Mouse (Mus musculus): Measurements from ENCODE around the gene Pbx4.

The Pbx4 gene

GRCm38 (mm10) chr8:69901484-69902162 lies 69.3 kb downstream of the Pbx4 start:
- DNase-seq, result peak; percentile 96 to 98

GRCm38 (mm10) chr8:69902163-69903062 lies 70.1 kb downstream of the Pbx4 start, which contains the start of the genes Tssk6, Ndufa13 and Yjefn3:
TSS of gene Tssk6 (plus strand) at chr8:69902184.
TSS of gene Ndufa13 (minus strand) at chr8:69902558.
TSS of gene Yjefn3 (minus strand) at chr8:69902712.
- peak in 1 of 2 experiments; percentile 44 for DNase-seq

- peak; percentile 99 for DNase-seq
Observed at GRCm38 (mm10) chr8:69903063-69903542, 70.8 kb downstream of the Pbx4 start.

- DNase-seq, result peak in 1 of 2 experiments; percentile 3
Observed at GRCm38 (mm10) chr8:69904096-69904495, 71.8 kb downstream of the Pbx4 start.

GRCm38 (mm10) chr8:69906260-69906659 lies 74.0 kb downstream of the Pbx4 start:
- DNase-seq, result no peak

GRCm38 (mm10) chr8:69907106-69907505 lies 74.8 kb downstream of the Pbx4 start:
- no peak for DNase-seq

GRCm38 (mm10) chr8:69911917-69912316 lies 79.6 kb downstream of the Pbx4 start:
- no peak for DNase-seq

GRCm38 (mm10) chr8:69912478-69913074 lies 80.3 kb downstream of the Pbx4 start:
- no peak for DNase-seq

GRCm38 (mm10) chr8:69914526-69914925 lies 82.2 kb downstream of the Pbx4 start:
- no peak for DNase-seq

- no peak for DNase-seq
Observed at GRCm38 (mm10) chr8:69915748-69916147, 83.5 kb downstream of the Pbx4 start.

- DNase-seq, result no peak
Observed at GRCm38 (mm10) chr8:69918506-69918905, 86.2 kb downstream of the Pbx4 start.

GRCm38 (mm10) chr8:69919010-69919409 lies 86.7 kb downstream of the Pbx4 start:
- peak; percentile 64 to 88 for DNase-seq

- DNase-seq, result peak in 1 of 2 experiments; percentile 22
Observed at GRCm38 (mm10) chr8:69919876-69920662, 87.8 kb downstream of the Pbx4 start.

- DNase-seq, result no peak
Observed at GRCm38 (mm10) chr8:69921141-69921540, 88.8 kb downstream of the Pbx4 start.

Data from cerebellum, postnatal 36 days (tissue).